Mouse (Mus musculus) spleen, adult 2 months (tissue): ENCODE results near the gene Prkag2.

Experiments used
- CTCF ChIP-seq: fragments of 200-500 bp; IDR thresholded peaks from 2 replicates; pipeline ENCODE4 v1.5.1; 2011; ENCODE audit warnings: mild to moderate bottlenecking, inconsistent platforms; ENCODE audit not compliant: insufficient read depth, insufficient read length, insufficient replicate concordance; ENCODE audit errors: extremely low read depth
- POLR2A ChIP-seq: fragments of 200-500 bp; IDR thresholded peaks from 2 replicates; pipeline ENCODE4 v1.6.1; 2011; ENCODE audit warnings: low read depth, low read length, inconsistent platforms

DNA sequence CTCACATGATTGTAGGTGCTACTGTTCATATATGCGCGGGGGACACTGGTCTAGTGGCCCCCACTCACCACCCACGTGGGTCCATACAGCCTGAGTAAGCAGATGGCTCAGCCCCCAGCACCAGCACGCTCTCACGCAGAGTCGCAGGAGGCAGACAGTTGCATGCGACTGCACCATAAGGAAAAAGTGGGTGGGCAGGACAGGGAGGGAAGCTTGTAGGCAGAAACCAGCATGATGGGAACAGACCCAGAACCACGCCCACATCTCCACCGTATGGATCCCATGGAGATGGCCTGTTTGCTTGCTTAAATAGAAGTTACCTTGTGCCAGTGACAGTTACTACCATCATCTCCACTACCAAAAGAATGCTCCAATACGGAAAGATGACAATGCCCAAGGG, 15.3 kb downstream of the Prkag2 start:
- no peak for TF ChIP-seq CTCF
- no peak for TF ChIP-seq POLR2A
